Mouse (Mus musculus) neural tube, embryonic 13.5 days (tissue): ENCODE data around the gene Arel1. TPM values are rescaled to one million over a fixed set of nuclear protein-coding genes. Genes with fewer than 3 reads are reported as not detected.

ENCODE experiments used
- polyA plus RNA-seq: library from polyadenylated mRNA; unstranded; fragments of >200 nt; fragmentation: Nextera tagmentation; extraction: Ambion mirVana; gene quantifications from 2 replicates; pipeline ENCODE4 v1.2.1, GENCODE M21; 2015

Gene Arel1
- polyA plus RNA-seq, 1 experiment from 2014 or later: 26.2 TPM

Other genes starting within 250 kb of the Arel1 start
- gene Npc2, start 197.7 kb downstream of the Arel1 start, polyA plus RNA-seq: 74.9 and 77.8 TPM in 2 replicates
- 148 and 154 TPM in 2 replicates for gene Isca2, start 197.6 kb downstream of the Arel1 start, polyA plus RNA-seq
- gene Ltbp2, start 94.4 kb downstream of the Arel1 start, polyA plus RNA-seq: 0.08 and 0.21 TPM in 2 replicates
- gene Fcf1, start within 50 bp of the Arel1 start, polyA plus RNA-seq: 118 and 129 TPM in 2 replicates
- 36.8 and 40.2 TPM in 2 replicates for gene Ylpm1, start 25.4 kb upstream of the Arel1 start, polyA plus RNA-seq
- 3.9 and 5.4 TPM in 2 replicates for gene Prox2, start 139.9 kb upstream of the Arel1 start, polyA plus RNA-seq
- gene Dlst, start 139.9 kb upstream of the Arel1 start, polyA plus RNA-seq: 108 and 116 TPM in 2 replicates
- 24.0 and 28.7 TPM in 2 replicates for gene Rps6kl1, start 180.4 kb upstream of the Arel1 start, polyA plus RNA-seq
- 11.6 and 12.6 TPM in 2 replicates for gene Pgf, start 206.9 kb upstream of the Arel1 start, polyA plus RNA-seq
- gene Eif2b2, start 248.6 kb upstream of the Arel1 start, polyA plus RNA-seq: 85.5 and 85.6 TPM in 2 replicates